8 mouse cellular contexts compared by ENCODE assay signal in genomic region chr15:99704041-99704681, GRCm38 (mm10). TPM values are rescaled to one million over a fixed set of nuclear protein-coding genes. Genes with fewer than 3 reads are reported as not detected.
DNase-seq lines count a peak whose midpoint lies in the region; ATAC-seq lines count a peak whose summit lies in the region.

No protein-coding gene starts in this region.

- no peaks in the 10 kb centered on the region for H3K9me3 ChIP-seq in heart, embryonic 12.5 days (replicated peaks)
- H3K9me3 ChIP-seq in kidney, embryonic 16.5 days (ENCODE audit: low read length): no peaks in the 10 kb centered on the region

- no peaks in the 10 kb centered on the region for H3K27me3 ChIP-seq in heart, embryonic 12.5 days (replicated peaks)
- H3K27me3 ChIP-seq in kidney, embryonic 16.5 days (ENCODE audit: insufficient read depth, low read length): no peaks in the 10 kb centered on the region

- WGBS in heart, embryonic 12.5 days: 37% methylated on average over 23 of the region's 23 CpGs
- 45% methylated on average over 23 of the region's 23 CpGs for WGBS in kidney, embryonic 16.5 days

- peak overlapping the region; percentile 96 for H3K27ac ChIP-seq in heart, embryonic 12.5 days (ENCODE audit: poor library complexity, severe bottlenecking)
- H3K27ac ChIP-seq in kidney, embryonic 16.5 days (ENCODE audit: low read length): peak overlapping the region; percentile 73

- H3K4me2 ChIP-seq in heart, embryonic 12.5 days: peak overlapping the region; percentile 67
- peak overlapping the region; percentile 59 for H3K4me2 ChIP-seq in kidney, embryonic 16.5 days (replicated peaks; ENCODE audit: low read depth, low read length)

- no peak for ATAC-seq in heart, embryonic 12.5 days (ENCODE audit: insufficient number of reproducible peaks, low FRiP score)
- no peak for ATAC-seq in kidney, embryonic 16.5 days (ENCODE audit: low FRiP score, low TSS enrichment)

- peaks cover 46% of the 10 kb centered on the region for H3K36me3 ChIP-seq in heart, embryonic 12.5 days
- H3K36me3 ChIP-seq in kidney, embryonic 16.5 days (ENCODE audit: insufficient read depth, low read length): peaks cover 38% of the 10 kb centered on the region

- peak overlapping the region; percentile 65 for H3K9ac ChIP-seq in heart, embryonic 12.5 days
- H3K9ac ChIP-seq in kidney, embryonic 16.5 days (replicated peaks; ENCODE audit: low read length): peak overlapping the region; percentile 39

- peaks cover 42% of the 10 kb centered on the region for H3K4me1 ChIP-seq in heart, embryonic 12.5 days (replicated peaks)
- H3K4me1 ChIP-seq in kidney, embryonic 16.5 days (ENCODE audit: insufficient read depth, low read length): peaks cover 29% of the 10 kb centered on the region

- peak; percentile 93 for DNase-seq in heart, adult 11 months
- DNase-seq in heart, postnatal 25 days (ENCODE audit: low spot score): no peak
- peak; percentile 84 for DNase-seq in R1 (ENCODE audit: low read depth, low spot score)
- DNase-seq in right cerebral cortex, postnatal 10 days (ENCODE audit: low spot score in 2 of 2): peak; percentile 49 to 65
- no peak for DNase-seq in gastrocnemius, postnatal 36 days
- DNase-seq in urinary bladder, postnatal 36 days (ENCODE audit: low spot score in 2 of 2): no peak

- intact Hi-C loops in heart, postnatal 25 days (cut with DNase I): no loop called here
- intact Hi-C loops in gastrocnemius, postnatal 36 days (cut with DNase I): no loop called here

- H3K4me3 ChIP-seq in heart, embryonic 12.5 days: peak overlapping the region; percentile 30
- no peak overlapping the region; the same call in 1 of the 2 replicates for H3K4me3 ChIP-seq in kidney, embryonic 16.5 days (ENCODE audit: low read length)

RNA-seq across cellular contexts. Expression of gene Gm17349, which starts 1.1 kb away (rescaled TPM):
- 1 to 10 TPM; 2.8 to 4.2 TPM for total RNA-seq in heart, postnatal 25 days (2021)
- not detected in 2 replicates for polyA plus RNA-seq in heart, embryonic 12.5 days (2016; fragmentation: Nextera tagmentation; extraction: Ambion mirVana)
- not detected in 2 replicates for polyA plus RNA-seq in kidney, embryonic 16.5 days (2015; fragmentation: Nextera tagmentation; extraction: Ambion mirVana)
- total RNA-seq in gastrocnemius, postnatal 36 days (2021): 1 to 10 TPM in 1 of 2 experiments, not detected in 1; 1.2 TPM

RNA-seq across cellular contexts. Expression of gene Smarcd1, which starts 2.2 kb away (rescaled TPM):
- 10 to 100 TPM; 23.5 to 25.3 TPM for total RNA-seq in heart, postnatal 25 days (2021)
- polyA plus RNA-seq in heart, embryonic 12.5 days (2016; fragmentation: Nextera tagmentation; extraction: Ambion mirVana): 25.5 and 29.3 TPM in 2 replicates
- polyA plus RNA-seq in kidney, embryonic 16.5 days (2015; fragmentation: Nextera tagmentation; extraction: Ambion mirVana): 49.8 and 56.3 TPM in 2 replicates
- 1 to 10 TPM; 5.5 to 6.1 TPM for total RNA-seq in gastrocnemius, postnatal 36 days (2021)

RNA-seq across cellular contexts. Expression of gene Gpd1, which starts 13.2 kb away (rescaled TPM):
- total RNA-seq in heart, postnatal 25 days (2021): 10 to 100 TPM; 54.1 to 67.6 TPM
- polyA plus RNA-seq in heart, embryonic 12.5 days (2016; fragmentation: Nextera tagmentation; extraction: Ambion mirVana): 0.77 and 1.1 TPM in 2 replicates
- polyA plus RNA-seq in kidney, embryonic 16.5 days (2015; fragmentation: Nextera tagmentation; extraction: Ambion mirVana): 45.4 and 46.1 TPM in 2 replicates
- total RNA-seq in gastrocnemius, postnatal 36 days (2021): 100 to 1,000 TPM; 569 to 657 TPM

RNA-seq across cellular contexts. Expression of gene Cox14, which starts 21.3 kb away (rescaled TPM):
- total RNA-seq in heart, postnatal 25 days (2021): 100 to 1,000 TPM; 227 to 229 TPM
- 168 and 170 TPM in 2 replicates for polyA plus RNA-seq in heart, embryonic 12.5 days (2016; fragmentation: Nextera tagmentation; extraction: Ambion mirVana)
- polyA plus RNA-seq in kidney, embryonic 16.5 days (2015; fragmentation: Nextera tagmentation; extraction: Ambion mirVana): 193 and 197 TPM in 2 replicates
- 100 to 1,000 TPM; 151 to 159 TPM for total RNA-seq in gastrocnemius, postnatal 36 days (2021)

RNA-seq across cellular contexts. Expression of gene Asic1, which starts 34.0 kb away (rescaled TPM):
- under 1 TPM; 0.48 to 0.55 TPM for total RNA-seq in heart, postnatal 25 days (2021)
- 2.6 and 3.2 TPM in 2 replicates for polyA plus RNA-seq in heart, embryonic 12.5 days (2016; fragmentation: Nextera tagmentation; extraction: Ambion mirVana)
- 1.7 TPM in 2 replicates for polyA plus RNA-seq in kidney, embryonic 16.5 days (2015; fragmentation: Nextera tagmentation; extraction: Ambion mirVana)
- under 1 TPM; 0.10 TPM for total RNA-seq in gastrocnemius, postnatal 36 days (2021)

Comparison
In these comparisons a context has a peak if more than half of its experiments do, and no peak if none do; other contexts are left out.
1. DNase-seq: peak in heart, adult 11 months (single experiment), R1 (single experiment) and right cerebral cortex, postnatal 10 days (2 of 2); none in heart, postnatal 25 days (single experiment), gastrocnemius, postnatal 36 days (0 of 2) and urinary bladder, postnatal 36 days (0 of 2).
2. RNA of gene Gpd1, which starts 13.2 kb away (total RNA-seq): 569 to 657 TPM in gastrocnemius, postnatal 36 days; 54.1 to 67.6 TPM in heart, postnatal 25 days; every median in the first group is over 4 times any median in the second.